Mouse (Mus musculus) kidney, adult 2 months (tissue): ENCODE results near the gene Pax9. TPM values are rescaled to one million over a fixed set of nuclear protein-coding genes. Genes with fewer than 3 reads are reported as not detected.

Experiments used
- DNase-seq: peaks from one replicate; pipeline ENCODE4 v3.0.0; 2021
- H3K27ac ChIP-seq: fragments of 200-500 bp; 2 replicates; pipeline ENCODE4 v1.5.1; 2012; ENCODE audit warnings: low read depth, low read length, control low read depth, inconsistent platforms; ENCODE audit not compliant: insufficient read depth
- H3K27me3 ChIP-seq: fragments of 200-500 bp; replicated peaks from 2 replicates; pipeline ENCODE4 v1.6.1; 2012; ENCODE audit warnings: mild to moderate bottlenecking, moderate library complexity, low read length, inconsistent platforms; ENCODE audit not compliant: control insufficient read depth, insufficient read depth
- H3K36me3 ChIP-seq: fragments of 200-500 bp; 2 replicates; pipeline ENCODE4 v1.6.1; 2012; ENCODE audit warnings: mild to moderate bottlenecking, moderate library complexity, low read length, inconsistent platforms; ENCODE audit not compliant: control insufficient read depth, insufficient read depth
- H3K4me1 ChIP-seq: fragments of 200-500 bp; 2 replicates; pipeline ENCODE4 v1.6.1; 2011; ENCODE audit warnings: low read length; ENCODE audit not compliant: control insufficient read depth, insufficient read depth
- H3K4me3 ChIP-seq: fragments of 200-500 bp; 2 replicates; pipeline ENCODE4 v1.5.1; 2011; ENCODE audit warnings: mild to moderate bottlenecking, low read depth, low read length, control low read depth; ENCODE audit not compliant: insufficient read depth
- CTCF ChIP-seq: fragments of 200-500 bp; conservative IDR thresholded peaks from 2 replicates; pipeline ENCODE4 v1.5.1; 2011; ENCODE audit warnings: low read depth, mild to moderate bottlenecking, control low read depth, low read length, moderate library complexity, mixed read lengths; ENCODE audit not compliant: insufficient read depth, insufficient read length
- POLR2A ChIP-seq: fragments of 200-500 bp; IDR thresholded peaks from one replicate; pipeline ENCODE4 v1.6.1; 2011; ENCODE audit warnings: low read depth, low read length, control low read depth
- WGBS: fragments of 180-500 bp; shearing (Covaris S2); methylation state at CpG from one replicate; pipeline ENCODE4 v1.1.7; 2018; 5-methylcytosine and 5-hydroxymethylcytosine counted together
- polyA plus RNA-seq: library from polyadenylated mRNA; depleted of rRNA; stranded (reverse); fragments of >200 nt; gene quantifications from 2 replicates; pipeline ENCODE4 v1.2.3, GENCODE M21; 2012

The Pax9 gene
- polyA plus RNA-seq, 1 experiment: not detected

DNA sequence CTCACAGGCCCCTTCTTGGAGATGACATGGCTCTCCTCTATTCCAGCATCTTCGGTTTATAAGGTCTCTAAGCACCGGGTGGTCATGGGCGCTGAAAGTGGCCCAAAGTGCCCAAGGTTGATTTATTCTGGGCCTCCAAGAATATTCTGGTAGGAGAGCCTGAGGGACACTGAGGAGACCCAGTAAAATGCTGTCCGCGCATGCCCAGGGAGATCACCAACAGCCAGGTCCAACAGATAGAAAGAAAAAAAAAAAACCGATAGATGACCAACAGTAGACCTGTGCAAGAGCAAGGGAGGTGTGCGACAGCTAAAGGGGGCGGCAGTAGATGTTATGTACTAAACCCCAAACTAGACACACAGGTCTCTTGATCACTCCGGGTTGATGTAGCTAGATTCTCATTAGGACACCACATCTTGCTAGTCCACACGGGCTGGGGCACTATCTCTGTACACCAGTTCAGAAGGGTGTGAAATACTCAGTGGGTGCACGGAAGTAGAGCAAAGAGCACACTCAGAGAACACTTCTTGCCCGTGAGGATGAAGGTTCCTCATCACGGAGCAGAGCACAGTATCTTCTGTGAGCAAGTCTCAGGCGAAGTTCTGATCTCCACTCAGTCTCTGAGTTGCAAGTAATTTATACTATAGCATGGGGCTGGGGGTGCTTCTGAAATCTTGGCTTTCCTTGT is 2.0 kb downstream of the Pax9 start:
- no peak overlapping the region for H3K4me3 ChIP-seq
- no peak for DNase-seq
- no peak overlapping the region for H3K27ac ChIP-seq
- 19% methylated on average over 14 of the region's 14 CpGs for WGBS
- H3K27me3 ChIP-seq: peaks cover 14% of the 10 kb centered on the region
- no peaks in the 10 kb centered on the region for H3K36me3 ChIP-seq
- H3K4me1 ChIP-seq: 0 out of 2 replicates have a peak, but pooled peaks cover 10% of the 10 kb centered on the region
- no peak for TF ChIP-seq POLR2A
- no peak for TF ChIP-seq CTCF

DNA sequence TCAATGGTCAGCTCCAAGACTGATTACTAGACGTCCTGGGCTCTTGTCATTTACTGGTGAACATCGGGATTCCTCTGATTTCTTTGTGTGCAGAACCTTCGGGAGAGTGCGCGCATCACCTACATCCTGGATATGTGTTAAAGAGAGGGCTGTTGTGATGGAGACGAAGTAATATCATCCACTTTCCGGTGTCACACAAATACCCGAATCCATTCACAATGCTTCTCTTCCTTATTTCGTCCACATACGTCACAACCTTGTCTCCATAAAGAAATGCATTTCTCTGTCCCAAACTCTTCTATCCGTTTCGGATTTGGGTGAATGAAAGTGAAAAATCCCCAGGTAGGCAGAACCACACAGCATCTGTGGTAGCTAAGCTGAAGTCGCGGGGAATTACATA is 2.8 kb downstream of the Pax9 start:
- whole genome bisulfite sequencing: 7% methylated on average over 14 of the region's 14 CpGs
- Histone ChIP-seq H3K36me3 (no peaks in the 10 kb centered on the region), H3K27ac (no peak overlapping the region), H3K27me3 (peaks cover 12% of the 10 kb centered on the region), H3K4me3 (no peak overlapping the region), H3K4me1 (0 out of 2 replicates have a peak, but pooled peaks cover 10% of the 10 kb centered on the region)
- TF ChIP-seq CTCF (no peak), POLR2A (no peak)
- DNase-seq: no peak

DNA sequence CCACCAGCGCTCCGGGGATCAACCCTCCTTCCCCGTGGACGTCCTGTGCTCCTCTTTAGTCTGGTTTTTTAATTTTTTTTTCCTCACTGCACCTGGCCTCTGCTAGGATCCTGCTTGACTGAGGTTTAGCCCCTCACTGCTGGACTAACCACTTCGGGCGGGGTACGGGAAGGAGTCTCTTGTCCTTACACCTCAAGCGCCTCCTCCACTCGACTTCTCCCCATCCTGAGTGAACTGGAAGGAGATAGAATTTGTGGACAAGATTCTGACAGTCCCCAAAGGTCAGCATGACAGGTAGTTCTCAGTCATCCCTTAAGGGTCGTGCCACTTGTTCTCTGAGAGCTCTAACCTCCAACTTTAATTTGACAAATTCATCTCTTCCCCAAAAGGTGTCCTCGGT is 3.4 kb downstream of the Pax9 start:
- no peak for TF ChIP-seq CTCF
- no peak for TF ChIP-seq POLR2A
- Histone ChIP-seq H3K27me3 (peaks cover 12% of the 10 kb centered on the region), H3K4me3 (no peak overlapping the region), H3K36me3 (no peaks in the 10 kb centered on the region), H3K4me1 (0 out of 2 replicates have a peak, but pooled peaks cover 10% of the 10 kb centered on the region), H3K27ac (no peak overlapping the region)
- no peak for DNase-seq
- WGBS: 2% methylated on average over 11 of the region's 11 CpGs

DNA sequence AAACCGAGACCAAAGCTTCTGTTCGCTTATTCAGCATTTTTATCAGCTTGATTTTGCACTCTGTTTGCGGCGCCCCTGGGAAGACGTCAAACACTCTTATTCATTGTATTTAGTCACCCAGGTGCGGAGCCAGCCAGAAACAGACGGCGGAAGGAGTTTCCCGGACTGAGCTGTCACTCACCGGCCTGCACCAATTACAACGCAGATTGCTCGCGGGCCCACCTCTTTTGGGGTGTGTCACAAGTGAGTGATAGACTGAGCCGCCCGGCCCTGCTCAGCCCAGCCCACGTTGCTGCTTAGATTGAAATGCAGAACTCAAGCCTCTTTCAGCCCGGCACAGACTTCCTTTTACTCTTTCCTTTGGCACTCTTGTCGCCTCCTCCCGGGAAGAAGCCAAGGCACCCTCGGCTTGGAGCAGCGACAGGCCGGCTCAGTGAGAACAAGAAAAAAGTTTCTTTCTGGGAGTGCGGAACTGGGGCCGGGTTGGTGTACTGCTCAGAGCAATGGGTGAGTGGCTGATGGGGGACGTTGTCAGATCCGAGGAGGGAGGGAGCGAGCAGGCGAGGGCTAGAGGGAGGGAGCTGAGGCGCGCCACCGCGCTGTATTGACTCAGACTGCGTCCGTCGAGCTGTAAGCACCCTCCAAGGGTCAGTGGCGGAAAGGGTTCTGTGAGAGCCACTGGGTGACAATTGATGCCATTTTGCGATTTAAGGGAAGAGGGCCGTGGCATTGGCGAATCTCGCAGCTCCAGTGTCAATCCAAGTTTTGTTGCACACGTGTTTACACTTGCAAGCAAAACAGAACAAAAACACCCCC is 4.0 kb downstream of the Pax9 start:
- Histone ChIP-seq H3K27ac (no peak overlapping the region), H3K27me3 (peaks cover 12% of the 10 kb centered on the region), H3K36me3 (no peaks in the 10 kb centered on the region), H3K4me1 (0 out of 2 replicates have a peak, but pooled peaks cover 10% of the 10 kb centered on the region), H3K4me3 (peak overlapping the region; percentile 6; the same call in 1 of the 2 replicates)
- TF ChIP-seq POLR2A (no peak), CTCF (no peak)
- WGBS: under 1% methylated on average over 41 of the region's 41 CpGs
- peak; percentile 66 for DNase-seq

DNA sequence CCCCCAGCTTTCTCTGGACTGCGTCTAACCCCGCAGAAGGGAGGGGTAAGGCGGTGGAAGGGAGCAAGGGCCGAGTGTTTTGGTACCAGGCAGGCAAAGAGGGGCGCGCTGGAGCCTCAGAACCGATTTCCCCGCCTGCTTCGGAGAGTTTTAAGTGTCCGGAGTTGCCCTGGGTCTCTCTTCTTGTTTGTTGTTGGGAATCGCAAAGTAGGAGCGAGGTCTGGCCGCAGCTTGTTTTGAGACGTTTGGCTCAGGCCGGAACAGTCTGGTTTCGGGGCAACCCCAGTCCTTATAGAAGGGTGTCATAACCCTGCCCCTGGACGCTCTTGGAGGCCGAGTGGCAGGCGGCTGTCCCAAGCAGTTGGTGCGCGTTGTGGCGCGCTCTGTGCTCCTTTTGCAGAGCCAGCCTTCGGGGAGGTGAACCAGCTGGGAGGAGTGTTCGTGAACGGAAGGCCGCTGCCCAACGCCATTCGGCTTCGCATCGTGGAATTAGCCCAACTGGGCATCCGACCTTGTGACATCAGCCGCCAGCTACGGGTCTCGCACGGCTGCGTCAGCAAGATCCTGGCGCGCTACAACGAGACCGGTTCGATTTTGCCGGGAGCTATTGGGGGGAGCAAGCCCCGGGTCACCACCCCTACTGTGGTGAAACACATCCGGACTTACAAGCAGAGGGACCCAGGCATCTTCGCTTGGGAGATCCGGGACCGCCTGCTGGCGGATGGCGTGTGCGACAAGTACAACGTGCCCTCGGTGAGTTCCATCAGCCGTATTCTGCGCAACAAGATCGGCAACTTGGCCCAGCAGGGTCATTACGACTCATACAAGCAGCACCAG is 4.8 kb downstream of the Pax9 start:
- DNase-seq: peak; percentile 16
- Histone ChIP-seq H3K4me1 (0 out of 2 replicates have a peak, but pooled peaks cover 10% of the 10 kb centered on the region), H3K27me3 (peaks cover 12% of the 10 kb centered on the region), H3K36me3 (no peaks in the 10 kb centered on the region), H3K27ac (no peak overlapping the region), H3K4me3 (no peak overlapping the region)
- no peak for TF ChIP-seq POLR2A
- no peak for TF ChIP-seq CTCF
- WGBS: under 1% methylated on average over 57 of the region's 57 CpGs

DNA sequence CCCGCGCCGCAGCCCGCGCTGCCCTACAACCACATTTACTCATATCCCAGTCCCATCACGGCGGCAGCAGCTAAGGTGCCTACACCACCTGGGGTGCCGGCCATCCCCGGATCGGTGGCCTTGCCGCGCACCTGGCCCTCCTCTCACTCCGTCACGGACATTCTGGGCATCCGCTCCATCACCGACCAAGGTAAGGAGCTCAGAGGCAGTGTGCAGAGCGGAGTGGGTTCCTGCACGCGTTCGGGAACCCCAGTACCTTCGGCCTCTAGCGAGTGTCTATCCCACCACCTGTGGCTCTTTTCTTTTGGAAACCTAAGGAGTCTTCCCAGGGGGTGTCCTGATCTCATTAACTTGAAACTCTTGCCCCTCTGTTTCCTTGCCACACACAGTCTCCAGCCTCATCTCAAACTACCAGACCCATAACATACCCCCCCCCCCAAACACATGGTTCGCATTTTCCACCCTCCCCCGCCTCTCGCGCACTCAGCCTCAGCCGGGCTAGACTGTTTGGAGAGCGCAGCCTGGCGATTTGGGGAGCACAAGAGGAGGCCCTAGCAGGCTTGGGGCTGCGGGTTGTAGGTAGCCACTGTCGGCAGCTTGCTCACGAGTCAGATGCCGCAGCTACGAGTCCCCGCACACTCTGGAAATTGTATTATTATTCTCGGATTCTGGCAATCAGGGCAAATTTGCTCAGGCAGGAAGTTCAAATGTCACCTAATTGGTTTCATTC is 5.6 kb downstream of the Pax9 start:
- WGBS: 2% methylated on average over 36 of the region's 36 CpGs

More for the DNA sequence above, 5.6 kb downstream of the Pax9 start:
- H3K4me1 ChIP-seq: 0 out of 2 replicates have a peak, but pooled peaks cover 10% of the 10 kb centered on the region
- DNase-seq: no peak
- peaks cover 12% of the 10 kb centered on the region for H3K27me3 ChIP-seq
- no peak overlapping the region for H3K27ac ChIP-seq
- TF ChIP-seq POLR2A: no peak
- TF ChIP-seq CTCF: no peak
- no peak overlapping the region for H3K4me3 ChIP-seq
- no peaks in the 10 kb centered on the region for H3K36me3 ChIP-seq
